Mouse (Mus musculus) retina, postnatal 7 days (tissue): ENCODE measurements at regions not wholly inside any gene's neighbourhood (a gene's known extent, or its start where the extent isn't known, plus 50 kb on each side); places are given as distances from the start of the nearest gene placed in this dataset.

Experiments
- DNase-seq: peaks from one replicate; pipeline ENCODE4 v3.0.0-alpha.2; 2012; ENCODE audit warnings: low read depth, low spot score

DNA sequence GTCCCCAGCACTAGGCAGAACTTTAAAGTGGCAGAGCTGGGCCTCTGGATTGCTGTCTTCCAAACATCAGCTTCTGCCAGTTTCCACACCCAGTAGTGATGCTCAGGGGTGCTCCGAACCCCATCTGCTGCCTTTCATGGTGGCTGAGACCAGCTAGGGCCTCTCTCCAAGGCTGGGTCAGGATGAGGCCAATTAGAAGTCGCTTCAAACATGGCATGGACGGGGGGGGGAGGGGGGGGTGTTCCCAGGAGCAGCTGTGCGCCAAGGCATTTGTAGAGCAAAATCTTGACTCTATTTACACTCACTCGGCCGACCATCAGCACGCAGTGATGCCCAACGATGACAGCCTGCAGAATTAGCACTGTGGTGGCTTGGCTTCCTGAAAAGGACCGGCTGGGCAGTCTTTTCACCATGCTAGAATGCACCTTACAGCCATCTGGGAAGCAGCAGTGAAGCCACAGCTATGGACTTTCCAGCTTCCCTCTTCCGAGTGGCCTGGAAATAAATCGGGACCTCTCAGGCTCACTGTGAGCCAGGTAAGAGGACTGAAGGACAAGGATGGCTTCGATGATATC, 73.7 kb upstream of the Msx1 start:
- DNase-seq, result no peak

DNA sequence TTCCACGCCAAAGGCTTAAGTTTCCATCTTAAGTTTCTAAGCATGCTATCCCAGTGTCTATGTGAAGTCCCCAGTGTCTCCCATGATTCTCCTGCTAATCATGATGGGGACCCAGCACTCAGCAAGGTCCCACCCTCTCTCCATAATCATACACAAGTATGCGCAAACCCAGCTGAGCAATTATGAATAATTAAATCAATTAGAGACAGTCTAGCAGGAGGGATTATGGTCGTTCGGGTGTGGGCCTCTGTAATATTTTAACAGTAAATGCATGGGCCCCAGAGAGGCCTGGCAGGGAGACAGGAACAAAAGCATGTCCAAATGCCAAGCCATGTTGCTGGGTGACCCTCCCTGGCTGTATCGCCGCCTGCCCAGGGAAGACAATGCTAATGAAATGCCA, 73.1 kb upstream of the Msx1 start:
- DNase-seq, result no peak

DNA sequence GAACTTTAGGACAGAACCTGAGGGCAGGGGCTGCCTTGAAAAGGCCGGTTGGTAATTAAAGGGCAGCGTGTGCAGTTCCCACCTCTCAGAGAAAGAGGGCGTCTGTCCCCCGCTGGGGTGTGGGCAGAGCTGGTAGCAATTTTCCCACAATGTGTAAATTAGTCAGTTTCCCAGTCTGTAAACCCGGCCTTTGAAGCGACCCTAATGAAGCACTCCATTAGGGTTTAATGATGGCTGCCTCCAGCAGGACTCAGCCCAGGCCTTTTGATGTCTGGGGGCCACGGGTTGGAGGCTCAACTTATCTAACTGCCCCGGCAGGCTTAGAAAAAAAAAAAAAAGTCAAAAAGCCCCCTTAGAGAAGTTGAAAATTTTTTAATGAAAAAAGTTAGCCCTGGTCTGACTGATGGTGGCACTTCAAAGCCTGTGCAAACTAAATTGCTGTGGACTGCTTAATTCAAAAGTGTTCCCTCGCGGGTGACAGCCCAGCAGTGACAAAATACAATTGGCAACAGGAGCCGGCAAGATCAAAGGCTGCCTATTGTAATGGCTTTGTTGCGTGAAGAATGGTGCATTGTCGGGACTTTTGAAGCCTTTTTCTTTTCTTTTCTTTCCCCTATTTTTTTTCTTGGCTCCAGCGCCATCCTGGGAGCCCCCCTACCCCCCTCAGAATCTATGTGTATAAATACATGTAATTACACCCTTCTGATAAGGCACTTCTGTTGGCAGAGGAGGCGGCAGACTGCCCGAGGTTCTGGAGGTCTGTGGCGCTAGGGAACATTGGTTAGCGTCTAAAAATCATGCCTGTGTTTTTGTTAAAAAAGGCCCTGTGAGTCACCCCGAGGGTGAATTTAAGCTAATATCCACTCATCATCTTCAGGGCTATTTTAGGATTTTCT, 71.3 kb upstream of the Msx1 start:
- no peak for DNase-seq

DNA sequence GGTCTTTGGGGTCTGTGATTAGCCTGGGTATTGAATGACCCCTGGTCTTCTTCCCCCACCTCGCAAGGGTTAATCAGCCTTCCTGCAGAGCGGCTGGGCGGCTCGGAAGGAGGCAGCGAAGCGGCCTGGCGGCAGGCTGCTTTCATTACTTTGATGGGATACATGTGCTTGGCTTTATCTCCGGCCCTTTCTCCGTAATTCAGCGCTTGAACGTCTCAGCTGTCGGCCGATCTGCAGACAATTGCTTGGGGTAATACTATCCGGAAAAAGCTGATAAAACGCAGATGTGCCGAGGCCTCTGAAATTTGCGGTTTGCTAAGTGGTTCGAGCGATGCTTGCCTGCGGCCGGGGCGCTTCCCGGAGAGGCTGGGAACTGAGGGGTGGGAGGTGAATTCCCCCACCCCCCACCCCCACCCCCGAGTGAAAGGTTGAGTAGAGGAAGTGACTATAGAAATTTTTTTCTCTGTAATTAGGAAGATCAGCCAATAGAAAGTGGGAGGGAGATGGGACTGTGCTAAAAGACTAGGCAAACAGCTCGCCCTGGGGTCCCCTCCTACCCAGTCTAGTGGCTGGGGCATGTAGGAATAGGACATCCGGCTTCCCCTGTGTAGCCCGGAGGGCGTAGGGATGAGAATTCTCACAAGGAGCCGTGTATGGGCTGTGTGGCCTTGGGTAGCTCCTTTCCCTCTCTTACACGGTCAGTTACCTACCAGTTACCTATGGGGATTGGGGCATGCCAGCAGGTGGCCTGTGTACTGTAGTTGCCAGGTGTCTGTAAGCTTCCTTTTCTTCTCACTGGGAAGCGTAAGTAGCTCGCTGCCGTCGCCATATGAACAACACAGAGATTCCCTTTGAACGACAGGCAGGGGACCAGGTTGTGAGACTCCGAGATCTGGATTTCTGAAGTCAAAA, 69.5 kb upstream of the Msx1 start:
- no peak for DNase-seq

DNA sequence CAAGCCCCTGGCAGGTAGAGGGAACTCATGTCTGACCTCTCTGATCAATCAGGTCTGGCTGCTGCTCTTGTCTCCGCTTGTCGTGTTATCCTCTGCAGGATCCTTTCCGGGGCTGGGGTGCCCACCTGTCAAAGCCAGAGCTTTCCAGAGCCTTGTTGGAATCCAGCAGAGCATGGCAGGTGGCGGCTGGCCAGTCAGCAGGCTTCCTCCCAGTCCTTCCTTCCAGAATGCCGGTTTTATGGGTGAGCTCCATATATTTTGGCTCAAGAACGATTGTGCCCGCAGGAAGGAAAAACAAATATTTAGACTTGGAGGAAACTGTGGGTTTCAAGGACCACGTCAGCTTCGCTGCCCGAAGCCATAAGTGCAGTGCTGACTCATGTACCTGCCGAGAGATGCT, 66.3 kb upstream of the Msx1 start:
- no peak for DNase-seq

DNA sequence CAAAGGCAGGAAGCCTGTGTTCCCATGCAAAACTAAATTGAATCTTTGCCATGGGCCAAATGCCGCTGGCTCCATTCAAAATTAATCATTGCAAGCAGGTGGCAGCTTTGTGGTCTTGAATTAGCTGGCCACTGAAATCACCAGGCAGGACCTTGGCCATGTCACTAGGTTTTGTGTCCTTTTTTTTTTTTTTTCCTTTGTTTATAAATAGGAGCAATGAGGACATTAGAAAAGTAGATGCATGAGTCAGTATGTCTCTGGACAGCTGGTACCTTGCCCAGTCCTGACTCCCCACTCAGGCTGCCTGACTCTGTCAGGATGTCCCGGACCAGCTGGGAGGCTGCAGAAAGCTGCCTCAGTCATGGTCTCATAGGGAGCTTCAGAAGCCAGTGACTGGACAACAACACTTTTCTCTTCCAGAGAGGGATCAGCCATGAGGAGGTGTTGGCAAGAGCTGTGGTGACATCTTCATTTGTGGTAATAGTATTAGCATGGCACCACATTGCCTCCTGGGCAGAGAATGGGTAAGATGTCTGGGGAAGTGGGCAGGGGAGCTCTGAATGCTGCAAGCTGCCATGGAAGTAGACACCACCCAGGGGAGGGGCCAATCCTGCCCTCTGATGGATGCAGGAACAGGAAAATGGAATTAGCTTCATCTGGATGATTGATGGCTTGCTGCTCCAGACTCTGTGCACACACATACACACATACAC, 55.4 kb upstream of the Msx1 start:
- no peak for DNase-seq

DNA sequence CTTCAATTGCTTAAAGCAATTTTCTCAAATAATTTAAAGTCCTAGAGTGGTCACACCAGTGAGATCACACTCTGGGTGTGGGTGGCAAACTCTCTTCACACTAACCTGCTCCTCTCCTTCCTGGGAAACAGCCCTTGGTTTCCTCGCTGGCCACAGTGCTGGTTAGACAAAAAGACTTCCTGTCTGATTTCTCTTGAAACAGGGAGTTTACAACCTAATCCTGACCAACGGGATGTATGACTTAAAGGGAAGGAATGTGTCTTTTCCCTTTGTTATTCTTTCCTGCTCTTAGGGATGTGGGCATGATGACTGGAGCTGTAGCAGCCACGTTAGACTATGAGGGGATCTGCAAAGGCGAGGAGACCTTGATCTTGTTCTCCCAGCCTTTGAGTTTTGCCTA, 51.9 kb upstream of the Msx1 start:
- DNase-seq, result no peak

DNA sequence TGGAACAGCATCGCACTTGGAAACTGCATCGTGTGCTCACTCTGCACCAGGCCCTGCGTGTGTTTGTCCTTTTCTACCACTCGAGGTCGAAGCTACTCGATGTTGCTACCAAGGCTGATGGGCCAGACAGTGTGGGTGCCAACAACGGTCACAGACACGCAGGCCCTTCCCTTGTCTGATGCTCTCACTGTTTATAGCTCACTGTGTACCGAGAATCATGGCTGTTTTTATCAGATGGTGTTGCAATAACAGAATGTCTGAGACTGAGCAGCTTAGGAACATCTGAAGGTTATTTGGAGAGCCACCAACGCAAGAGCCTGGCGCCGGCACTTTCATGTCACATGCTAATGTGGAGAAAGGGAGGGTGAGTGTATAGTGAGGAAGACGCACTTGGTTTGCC, 51.1 kb upstream of the Msx1 start:
- DNase-seq, result no peak

DNA sequence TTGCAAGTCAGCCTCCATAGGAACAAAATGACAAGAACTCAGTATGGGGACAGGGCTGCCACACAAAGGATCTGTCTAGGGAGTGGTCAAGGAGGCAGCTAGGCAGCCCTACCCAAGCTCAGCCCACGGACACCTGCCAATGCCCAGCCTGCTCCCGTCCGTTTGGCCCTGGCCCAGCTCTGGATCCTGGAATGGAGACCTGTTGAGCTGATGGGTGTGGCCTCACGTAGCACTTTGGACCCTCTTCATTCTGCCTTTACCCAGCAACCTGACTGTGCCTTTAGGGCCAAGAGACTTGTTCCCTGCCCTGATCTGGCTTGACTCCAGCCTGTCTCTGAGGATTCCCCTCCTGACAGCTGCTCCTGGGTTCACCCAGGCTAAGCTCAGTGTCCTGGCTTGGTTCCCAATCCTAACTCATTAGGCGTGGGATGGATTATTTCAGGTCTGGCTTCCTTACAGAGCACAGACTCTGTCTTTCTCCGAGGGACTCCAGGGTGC, 50.5 kb upstream of the Msx1 start:
- peak; percentile 43 for DNase-seq
